Mouse (Mus musculus): ENCODE measurements around the gene Angptl8. TPM values are rescaled to one million over a fixed set of nuclear protein-coding genes. Genes with fewer than 3 reads are reported as not detected.
"Not testable (repeated sequence)": the region's sequence is repeated elsewhere in the genome, so short reads cannot be mapped to it uniquely, and the experiment has no call there.

Angptl8 gene
- polyA plus RNA-seq, 1 experiment from 2014 or later, result 2.1 TPM

- Histone ChIP-seq H3K36me3 (ENCODE audit: control insufficient read depth, insufficient read depth, low read length) (peaks cover 19% of the 10 kb centered on the region), H3K4me3 (ENCODE audit: low read depth, low read length) (no peak overlapping the region; the same call in 1 of the 2 replicates), H3K9me3 (ENCODE audit: control insufficient read depth, low read length) (no peaks in the 10 kb centered on the region), H3K27ac (replicated peaks) (0 out of 2 replicates have a peak overlapping the region, but pooled peaks have one; percentile 0), H3K4me1 (replicated peaks; ENCODE audit: control insufficient read depth, insufficient read depth) (0 out of 2 replicates have a peak, but pooled peaks cover 2% of the 10 kb centered on the region), H3K27me3 (ENCODE audit: control insufficient read depth, insufficient read depth, low read length) (no peaks in the 10 kb centered on the region), H3K4me2 (replicated peaks; ENCODE audit: low read depth) (peak overlapping the region; percentile 34; the same call in 1 of the 2 replicates), H3K9ac (ENCODE audit: low read length) (peak overlapping the region; percentile 31; the same call in 1 of the 2 replicates)
- no peak for TF ChIP-seq CTCF (IDR thresholded peaks at IDR 0.05; ENCODE audit: low read depth)
- TF ChIP-seq EP300 (optimal IDR thresholded peaks at IDR 0.05), result no peak
- WGBS, result 24% methylated on average over 7 of the region's 8 CpGs
- ATAC-seq (ENCODE audit: low FRiP score, low TSS enrichment) (no peak), DNase-seq (ENCODE audit: low spot score) (no peak)
These were observed 42.7 kb upstream of the Angptl8 start for GRCm38 (mm10) chr9:21792644-21793043.

- H3K36me3 ChIP-seq (ENCODE audit: control insufficient read depth, insufficient read depth, low read length), result peaks cover 19% of the 10 kb centered on the region
- H3K9me3 ChIP-seq (ENCODE audit: control insufficient read depth, low read length); H3K4me1 ChIP-seq (replicated peaks; ENCODE audit: control insufficient read depth, insufficient read depth); H3K27ac ChIP-seq (replicated peaks); H3K27me3 ChIP-seq (ENCODE audit: control insufficient read depth, insufficient read depth, low read length); DNase-seq (ENCODE audit: low spot score); ATAC-seq (ENCODE audit: low FRiP score, low TSS enrichment); H3K4me2 ChIP-seq (replicated peaks; ENCODE audit: low read depth); H3K9ac ChIP-seq (ENCODE audit: low read length); H3K4me3 ChIP-seq (ENCODE audit: low read depth, low read length): not testable (repeated sequence)
- WGBS, result 94% methylated on average over 6 of the region's 6 CpGs
These were observed 41.8 kb upstream of the Angptl8 start for GRCm38 (mm10) chr9:21793507-21793906.

- no peak for TF ChIP-seq CTCF (IDR thresholded peaks at IDR 0.05; ENCODE audit: low read depth)
- TF ChIP-seq EP300 (optimal IDR thresholded peaks at IDR 0.05), result no peak
- no peak overlapping the region for H3K4me3 ChIP-seq (ENCODE audit: low read depth, low read length)
- 0 out of 2 replicates have a peak, but pooled peaks cover 2% of the 10 kb centered on the region for H3K4me1 ChIP-seq (replicated peaks; ENCODE audit: control insufficient read depth, insufficient read depth)
- WGBS, result 94% methylated on average over 18 of the region's 18 CpGs
- no peak overlapping the region for H3K9ac ChIP-seq (ENCODE audit: low read length)
- no peaks in the 10 kb centered on the region for H3K27me3 ChIP-seq (ENCODE audit: control insufficient read depth, insufficient read depth, low read length)
- DNase-seq (ENCODE audit: low spot score), result no peak
- H3K9me3 ChIP-seq (ENCODE audit: control insufficient read depth, low read length), result no peaks in the 10 kb centered on the region
- H3K4me2 ChIP-seq (replicated peaks; ENCODE audit: low read depth), result no peak overlapping the region
- H3K36me3 ChIP-seq (ENCODE audit: control insufficient read depth, insufficient read depth, low read length), result peaks cover 19% of the 10 kb centered on the region
- H3K27ac ChIP-seq (replicated peaks), result no peak overlapping the region
- no peak for ATAC-seq (ENCODE audit: low FRiP score, low TSS enrichment)
These were observed 40.9 kb upstream of the Angptl8 start for GRCm38 (mm10) chr9:21794344-21794834.

- WGBS, result 94% methylated on average over 25 of the region's 25 CpGs
- no peak overlapping the region for H3K4me3 ChIP-seq (ENCODE audit: low read depth, low read length)
- no peak overlapping the region for H3K27ac ChIP-seq (replicated peaks)
- H3K4me1 ChIP-seq (replicated peaks; ENCODE audit: control insufficient read depth, insufficient read depth), result 0 out of 2 replicates have a peak, but pooled peaks cover 2% of the 10 kb centered on the region
- no peak overlapping the region for H3K9ac ChIP-seq (ENCODE audit: low read length)
- TF ChIP-seq EP300 (optimal IDR thresholded peaks at IDR 0.05) (no peak), CTCF (IDR thresholded peaks at IDR 0.05; ENCODE audit: low read depth) (no peak)
- ATAC-seq (ENCODE audit: low FRiP score, low TSS enrichment) (no peak), DNase-seq (ENCODE audit: low spot score) (no peak)
- H3K27me3 ChIP-seq (ENCODE audit: control insufficient read depth, insufficient read depth, low read length), result no peaks in the 10 kb centered on the region
- no peak overlapping the region for H3K4me2 ChIP-seq (replicated peaks; ENCODE audit: low read depth)
- no peaks in the 10 kb centered on the region for H3K9me3 ChIP-seq (ENCODE audit: control insufficient read depth, low read length)
- peaks cover 19% of the 10 kb centered on the region for H3K36me3 ChIP-seq (ENCODE audit: control insufficient read depth, insufficient read depth, low read length)
These were observed 40.4 kb upstream of the Angptl8 start for GRCm38 (mm10) chr9:21794925-21795324.

- Histone ChIP-seq H3K4me3 (ENCODE audit: low read depth, low read length) (no peak overlapping the region), H3K27me3 (ENCODE audit: control insufficient read depth, insufficient read depth, low read length) (no peaks in the 10 kb centered on the region), H3K9ac (ENCODE audit: low read length) (no peak overlapping the region), H3K9me3 (ENCODE audit: control insufficient read depth, low read length) (no peaks in the 10 kb centered on the region), H3K4me2 (replicated peaks; ENCODE audit: low read depth) (no peak overlapping the region; the same call in 1 of the 2 replicates), H3K27ac (replicated peaks) (no peak overlapping the region), H3K36me3 (ENCODE audit: control insufficient read depth, insufficient read depth, low read length) (peaks cover 15% of the 10 kb centered on the region), H3K4me1 (replicated peaks; ENCODE audit: control insufficient read depth, insufficient read depth) (0 out of 2 replicates have a peak, but pooled peaks cover 2% of the 10 kb centered on the region)
- TF ChIP-seq EP300 (optimal IDR thresholded peaks at IDR 0.05) (no peak), CTCF (IDR thresholded peaks at IDR 0.05; ENCODE audit: low read depth) (no peak)
- ATAC-seq (ENCODE audit: low FRiP score, low TSS enrichment) (no peak), DNase-seq (ENCODE audit: low spot score) (no peak)
- WGBS, result 72% methylated on average over 5 of the region's 5 CpGs
These were observed 39.7 kb upstream of the Angptl8 start for GRCm38 (mm10) chr9:21795579-21795978.

- 34% methylated on average over 3 of the region's 3 CpGs for WGBS
- DNase-seq (ENCODE audit: low spot score), result no peak
These were observed 39.1 kb upstream of the Angptl8 start for GRCm38 (mm10) chr9:21796259-21796658.

More at GRCm38 (mm10) chr9:21796259-21796658, 39.1 kb upstream of the Angptl8 start:
- Histone ChIP-seq H3K4me2 (replicated peaks; ENCODE audit: low read depth) (peak overlapping the region; percentile 74), H3K9ac (ENCODE audit: low read length) (peak overlapping the region; percentile 50; the same call in 1 of the 2 replicates), H3K27ac (replicated peaks) (peak overlapping the region; percentile 35; the same call in 1 of the 2 replicates), H3K9me3 (ENCODE audit: control insufficient read depth, low read length) (no peaks in the 10 kb centered on the region), H3K36me3 (ENCODE audit: control insufficient read depth, insufficient read depth, low read length) (peaks cover 15% of the 10 kb centered on the region), H3K4me1 (replicated peaks; ENCODE audit: control insufficient read depth, insufficient read depth) (0 out of 2 replicates have a peak, but pooled peaks cover 2% of the 10 kb centered on the region), H3K27me3 (ENCODE audit: control insufficient read depth, insufficient read depth, low read length) (no peaks in the 10 kb centered on the region), H3K4me3 (ENCODE audit: low read depth, low read length) (peak overlapping the region; percentile 21; the same call in 1 of the 2 replicates)
- no peak for ATAC-seq (ENCODE audit: low FRiP score, low TSS enrichment)
- no peak for TF ChIP-seq EP300 (optimal IDR thresholded peaks at IDR 0.05)
- no peak; the same call in 1 of the 2 replicates for TF ChIP-seq CTCF (IDR thresholded peaks at IDR 0.05; ENCODE audit: low read depth)

Data from stomach, postnatal 0 days (tissue).